Comparison of ENCODE assay signal across 21 mouse cellular contexts in genomic region chr2:4029031-4029747, GRCm38 (mm10). TPM values are rescaled to one million over a fixed set of nuclear protein-coding genes. Genes with fewer than 3 reads are reported as not detected.
DNase-seq lines count a peak whose midpoint lies in the region; ATAC-seq and TF ChIP-seq lines count a peak whose summit lies in the region.
"Had no signal": no experiment of that assay in that cellular context is flagged by ENCODE, and none has a peak within 500 bp of the region (broad histone marks: within the 10 kb centered on the region; RNA-seq: fewer than 3 reads in every experiment).

No protein-coding gene starts in this region.

- 51% methylated on average over 4 of the region's 4 CpGs for WGBS in intestine, embryonic 14.5 days
- WGBS in intestine, postnatal 0 days = 62% methylated on average over 4 of the region's 4 CpGs
- 29% methylated on average over 4 of the region's 4 CpGs for WGBS in kidney, embryonic 16.5 days
- whole genome bisulfite sequencing in limb, embryonic 10.5 days = 29% methylated on average over 4 of the region's 4 CpGs

- H3K9me3 ChIP-seq in intestine, embryonic 14.5 days (ENCODE audit: control insufficient read depth, low read length) = no peaks in the 10 kb centered on the region
- no peaks in the 10 kb centered on the region for H3K9me3 ChIP-seq in intestine, postnatal 0 days (ENCODE audit: control insufficient read depth)
- H3K9me3 ChIP-seq in kidney, embryonic 16.5 days (ENCODE audit: low read length) = no peaks in the 10 kb centered on the region
- H3K9me3 ChIP-seq in limb, embryonic 10.5 days (replicated peaks) = no peaks in the 10 kb centered on the region
- H3K9me3 ChIP-seq: embryonic facial prominence, embryonic 15.5 days; heart, embryonic 10.5 days; hindbrain, embryonic 13.5 days had no signal

- no peak overlapping the region for H3K4me3 ChIP-seq in intestine, embryonic 14.5 days (ENCODE audit: low read depth, low read length)
- H3K4me3 ChIP-seq in intestine, postnatal 0 days (ENCODE audit: low read depth, low read length) = no peak overlapping the region
- no peak overlapping the region for H3K4me3 ChIP-seq in kidney, embryonic 16.5 days (ENCODE audit: low read length)
- H3K4me3 ChIP-seq in limb, embryonic 10.5 days = no peak overlapping the region
- H3K4me3 ChIP-seq: embryonic facial prominence, embryonic 15.5 days; erythroblast, embryonic 14.5 days; forebrain, embryonic 10.5 days; heart, embryonic 10.5 days; hindbrain, embryonic 13.5 days had no signal

- TF ChIP-seq CTCF in intestine, postnatal 0 days (IDR thresholded peaks at IDR 0.05; ENCODE audit: low read depth) = no peak

- no peak overlapping the region for H3K4me2 ChIP-seq in intestine, embryonic 14.5 days (ENCODE audit: low read length)
- no peak overlapping the region for H3K4me2 ChIP-seq in intestine, postnatal 0 days (replicated peaks; ENCODE audit: low read depth)
- no peak overlapping the region for H3K4me2 ChIP-seq in kidney, embryonic 16.5 days (replicated peaks; ENCODE audit: low read depth, low read length)
- H3K4me2 ChIP-seq: embryonic facial prominence, embryonic 15.5 days; hindbrain, embryonic 13.5 days had no signal

- DNase-seq in intestine, embryonic 14.5 days (ENCODE audit: low spot score) = peak; percentile 6
- DNase-seq in kidney, postnatal 4 days = no peak
- DNase-seq in limb, embryonic 10.5 days (ENCODE audit: low spot score) = no peak
- DNase-seq in mesoderm, embryonic 11.5 days (ENCODE audit: low read depth, low spot score) = peak; percentile 39
- DNase-seq in layer of hippocampus, postnatal 36 days = no peak
- DNase-seq: adrenal gland, adult 2 months; adrenal gland, postnatal 25 days; cerebellum, adult 2 months; cerebellum, postnatal 10 days; gastrocnemius, postnatal 36 days; heart, adult 18-20 months; heart, postnatal 10 days had no signal

- no peak for ATAC-seq in intestine, embryonic 14.5 days (replicated peaks; ENCODE audit: low FRiP score, low TSS enrichment, low read depth)
- no peak for ATAC-seq in intestine, postnatal 0 days
- ATAC-seq in kidney, embryonic 16.5 days (ENCODE audit: low FRiP score, low TSS enrichment) = peak; percentile 35; the same call in 1 of the 2 replicates
- ATAC-seq: forebrain, embryonic 14.5 days; hindbrain, postnatal 0 days had no signal

- H3K4me1 ChIP-seq in intestine, embryonic 14.5 days (replicated peaks; ENCODE audit: control insufficient read depth, insufficient read depth, low read length) = no peaks in the 10 kb centered on the region
- no peaks in the 10 kb centered on the region for H3K4me1 ChIP-seq in intestine, postnatal 0 days (replicated peaks; ENCODE audit: control insufficient read depth, insufficient read depth, low read length)
- no peaks in the 10 kb centered on the region for H3K4me1 ChIP-seq in kidney, embryonic 16.5 days (ENCODE audit: insufficient read depth, low read length)
- peaks cover 47% of the 10 kb centered on the region for H3K4me1 ChIP-seq in limb, embryonic 10.5 days
- H3K4me1 ChIP-seq: embryonic facial prominence, embryonic 15.5 days; forebrain, embryonic 10.5 days; heart, embryonic 10.5 days had no signal

- H3K36me3 ChIP-seq in intestine, embryonic 14.5 days (ENCODE audit: control insufficient read depth, insufficient read depth, low read length) = no peaks in the 10 kb centered on the region
- no peaks in the 10 kb centered on the region for H3K36me3 ChIP-seq in intestine, postnatal 0 days (ENCODE audit: control insufficient read depth, insufficient read depth)
- H3K36me3 ChIP-seq in kidney, embryonic 16.5 days (ENCODE audit: insufficient read depth, low read length) = no peaks in the 10 kb centered on the region
- H3K36me3 ChIP-seq in limb, embryonic 10.5 days = no peaks in the 10 kb centered on the region
- H3K36me3 ChIP-seq: embryonic facial prominence, embryonic 15.5 days; forebrain, embryonic 10.5 days; heart, embryonic 10.5 days; hindbrain, embryonic 13.5 days had no signal

- no peak overlapping the region for H3K27ac ChIP-seq in intestine, embryonic 14.5 days (ENCODE audit: low read depth)
- no peak overlapping the region for H3K27ac ChIP-seq in intestine, postnatal 0 days (ENCODE audit: low read depth, low read length)
- no peak overlapping the region for H3K27ac ChIP-seq in kidney, embryonic 16.5 days (ENCODE audit: low read length)
- H3K27ac ChIP-seq in limb, embryonic 10.5 days = peak overlapping the region; percentile 74
- H3K27ac ChIP-seq: embryonic facial prominence, embryonic 15.5 days; forebrain, embryonic 10.5 days; heart, embryonic 10.5 days; hindbrain, embryonic 13.5 days; hindbrain, postnatal 0 days had no signal

- no peak overlapping the region for H3K9ac ChIP-seq in intestine, embryonic 14.5 days (ENCODE audit: low read length)
- no peak overlapping the region for H3K9ac ChIP-seq in intestine, postnatal 0 days (ENCODE audit: low read depth, low read length)
- no peak overlapping the region for H3K9ac ChIP-seq in kidney, embryonic 16.5 days (replicated peaks; ENCODE audit: low read length)
- H3K9ac ChIP-seq: embryonic facial prominence, embryonic 15.5 days; hindbrain, embryonic 13.5 days had no signal

- no peaks in the 10 kb centered on the region for H3K27me3 ChIP-seq in intestine, embryonic 14.5 days (replicated peaks; ENCODE audit: control insufficient read depth, insufficient read depth, low read length)
- H3K27me3 ChIP-seq in intestine, postnatal 0 days (replicated peaks; ENCODE audit: control insufficient read depth, insufficient read depth, low read length) = no peaks in the 10 kb centered on the region
- H3K27me3 ChIP-seq in kidney, embryonic 16.5 days (ENCODE audit: insufficient read depth, low read length) = no peaks in the 10 kb centered on the region
- no peaks in the 10 kb centered on the region for H3K27me3 ChIP-seq in limb, embryonic 10.5 days (ENCODE audit: low read depth, poor library complexity, severe bottlenecking)
- H3K27me3 ChIP-seq: embryonic facial prominence, embryonic 15.5 days; hindbrain, embryonic 13.5 days had no signal

RNA-seq across cellular contexts. Expression of gene Frmd4a, which starts 11.7 kb away (rescaled TPM):
- 28.8 and 32.9 TPM in 2 replicates for polyA plus RNA-seq in intestine, embryonic 14.5 days (2014; fragmentation: Nextera tagmentation; extraction: Ambion mirVana)
- polyA plus RNA-seq in intestine, postnatal 0 days (2015; fragmentation: Nextera tagmentation; extraction: Ambion mirVana) = 4.5 and 6.3 TPM in 2 replicates
- polyA plus RNA-seq in kidney, embryonic 16.5 days (2015; fragmentation: Nextera tagmentation; extraction: Ambion mirVana) = 31.2 and 36.2 TPM in 2 replicates
- polyA plus RNA-seq in limb, embryonic 10.5 days (2016; fragmentation: Nextera tagmentation; extraction: Ambion mirVana) = 50.6 and 64.3 TPM in 2 replicates
- 10 to 100 TPM; 71.0 to 94.3 TPM for total RNA-seq in layer of hippocampus, postnatal 36 days (2021)

Comparison
In these comparisons a context has a peak if more than half of its experiments do, and no peak if none do; other contexts are left out.
1. DNase-seq: peak in intestine, embryonic 14.5 days (single experiment) and mesoderm, embryonic 11.5 days (single experiment); none in kidney, postnatal 4 days (0 of 2), limb, embryonic 10.5 days (single experiment) and layer of hippocampus, postnatal 36 days (0 of 2).